Mouse (Mus musculus) thymus, adult 2 months (tissue): ENCODE data around the gene Rpl15.

Source experiments
- CTCF ChIP-seq: fragments of 200-500 bp; IDR thresholded peaks from 2 replicates; pipeline ENCODE4 v1.5.1; 2012; ENCODE audit warnings: mild to moderate bottlenecking, control low read depth, low read length, moderate library complexity, borderline replicate concordance; ENCODE audit not compliant: control insufficient read depth, poor library complexity, insufficient read depth; ENCODE audit errors: extremely low read depth
- POLR2A ChIP-seq: fragments of 200-500 bp; IDR thresholded peaks from 2 replicates; pipeline ENCODE4 v1.6.1; 2012; ENCODE audit warnings: mild to moderate bottlenecking, low read length, control low read depth, moderate library complexity; ENCODE audit not compliant: control insufficient read depth, poor library complexity, insufficient read depth; ENCODE audit errors: extremely low read depth

- TF ChIP-seq POLR2A, result no peak
- no peak for TF ChIP-seq CTCF
These were observed 46.5 kb upstream of the Rpl15 start for GRCm38 (mm10) chr14:18317457-18318411.
